Mouse (Mus musculus): ENCODE results near the gene Fxyd7.

The Fxyd7 gene

GRCm38 (mm10) chr7:31050921-31051320 lies 346 bp downstream of the Fxyd7 start:
- DNase-seq (ENCODE audit: low spot score), result no peak

DNA sequence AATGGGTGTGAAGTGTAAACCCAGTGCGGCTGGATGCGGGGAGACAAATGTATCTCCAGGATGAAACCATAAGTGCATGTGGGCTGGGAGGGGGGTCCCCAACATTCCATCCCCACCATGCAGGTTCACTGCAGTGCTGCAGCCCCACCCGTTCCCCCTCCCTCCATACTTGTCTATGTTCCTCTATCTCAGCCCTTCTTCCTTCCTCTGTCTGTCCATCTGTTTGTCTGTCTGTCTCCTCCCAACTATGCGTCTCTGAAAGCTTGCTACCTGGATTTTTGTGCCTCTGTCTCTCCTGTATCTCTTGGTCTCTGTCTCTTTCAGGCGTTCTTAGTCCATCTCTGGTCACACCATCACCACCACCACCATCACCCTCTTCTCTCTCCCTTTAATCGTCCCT lies 780 bp downstream of the Fxyd7 start:
- DNase-seq (ENCODE audit: low spot score), result no peak

DNA sequence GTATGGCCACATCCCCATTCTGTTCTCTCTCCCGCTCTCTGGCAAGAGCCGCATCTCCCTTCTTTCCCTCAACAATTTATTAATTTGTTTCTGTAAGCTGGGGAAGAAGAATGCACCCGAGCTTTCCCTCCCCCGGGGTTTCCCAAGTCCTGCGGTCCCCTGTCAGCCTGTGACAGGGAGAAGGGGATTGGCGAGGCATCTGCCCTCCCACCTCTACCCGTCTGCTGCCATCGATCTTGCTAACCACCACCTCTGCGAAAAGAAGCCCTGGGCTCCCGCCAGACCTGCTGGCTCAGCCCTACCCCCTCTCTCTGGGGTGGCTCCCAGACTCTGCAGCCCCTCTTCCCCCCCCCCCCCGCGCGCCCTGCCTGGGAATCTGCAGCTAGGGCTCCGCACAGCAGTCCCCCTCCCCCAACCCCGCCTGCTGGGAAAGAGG lies 1.4 kb downstream of the Fxyd7 start:
- DNase-seq (ENCODE audit: low spot score), result no peak

DNA sequence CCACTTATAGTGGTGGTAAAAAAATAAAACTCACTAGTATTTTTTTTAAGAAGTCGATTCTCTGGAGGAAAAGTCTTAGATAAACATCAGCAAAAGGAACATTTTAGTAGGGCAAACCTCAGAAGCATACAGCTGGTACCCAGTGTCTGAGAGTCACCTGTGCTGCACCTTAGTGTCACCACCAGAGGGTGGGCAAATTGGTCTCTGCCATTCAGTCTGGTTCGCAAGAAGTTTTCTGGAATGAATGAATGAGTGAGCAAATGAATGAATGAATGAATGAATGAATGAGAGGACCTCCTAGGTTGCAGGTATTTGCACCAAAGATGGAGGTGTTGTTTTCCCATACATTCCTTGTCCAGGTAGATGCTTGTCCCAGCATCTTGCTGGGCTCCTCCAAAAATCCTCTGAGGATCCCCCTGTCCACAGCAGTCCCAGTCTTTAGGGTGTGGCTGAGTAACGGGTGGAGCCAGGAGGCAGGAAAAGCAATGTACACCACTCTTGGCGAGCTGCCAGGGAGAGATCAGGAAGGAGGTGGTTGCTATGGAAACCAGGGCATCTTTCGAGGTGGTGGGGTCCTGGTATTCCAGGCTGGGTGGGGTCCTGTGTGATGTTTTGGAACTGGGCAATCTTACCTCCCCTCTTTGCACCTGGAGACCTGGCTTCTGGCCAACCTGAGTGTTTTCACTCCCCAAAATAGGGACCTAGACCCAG lies 2.0 kb downstream of the Fxyd7 start:
- DNase-seq (ENCODE audit: low spot score), result no peak

GRCm38 (mm10) chr7:31042431-31042910 lies 8.8 kb downstream of the Fxyd7 start, which contains the start of gene Fxyd5:
Gene Fxyd5 (minus strand): TSS chr7:31042481.
- no peak for DNase-seq (ENCODE audit: low spot score)

- DNase-seq (ENCODE audit: low spot score), result no peak
Measured at GRCm38 (mm10) chr7:31041662-31042315, 9.5 kb downstream of the Fxyd7 start.

GRCm38 (mm10) chr7:31041023-31041407 lies 10.3 kb downstream of the Fxyd7 start:
- no peak for DNase-seq (ENCODE audit: low spot score)

DNA sequence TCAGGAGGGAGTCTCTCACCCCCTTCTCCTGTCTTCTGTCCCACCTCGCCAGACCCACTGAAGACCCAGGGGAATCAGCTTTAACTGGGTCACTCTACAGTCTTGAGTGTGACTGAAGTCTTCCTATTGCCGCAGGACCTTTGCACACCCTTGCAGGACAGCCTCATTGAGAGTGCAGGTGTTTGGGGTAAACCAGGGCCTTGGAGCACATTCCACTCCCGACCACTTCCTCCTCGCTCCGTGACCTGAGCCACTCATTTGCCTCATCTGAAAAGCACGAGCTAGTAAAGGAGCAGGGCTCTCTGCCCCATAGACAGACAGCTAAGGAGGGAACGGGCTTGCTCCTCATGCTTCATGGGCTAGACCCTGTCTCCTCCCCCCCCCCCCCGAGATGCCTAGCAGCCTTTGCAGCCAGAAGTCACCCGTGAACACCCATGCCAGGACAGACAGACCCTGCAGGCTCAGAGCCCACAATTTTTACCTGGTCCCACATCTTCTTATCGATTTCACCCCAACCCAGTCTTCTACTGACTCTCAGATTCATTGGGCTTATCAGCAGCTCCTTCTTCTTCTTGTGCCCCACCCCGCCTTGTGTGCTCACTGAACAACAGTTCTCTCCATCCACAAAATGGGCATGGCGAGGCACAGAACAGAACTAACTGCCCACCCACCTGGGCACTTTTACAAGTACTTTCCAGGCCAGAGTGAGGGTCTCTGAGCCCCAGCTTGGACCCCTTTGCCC lies 10.8 kb downstream of the Fxyd7 start:
- DNase-seq (ENCODE audit: low spot score), result no peak

DNA sequence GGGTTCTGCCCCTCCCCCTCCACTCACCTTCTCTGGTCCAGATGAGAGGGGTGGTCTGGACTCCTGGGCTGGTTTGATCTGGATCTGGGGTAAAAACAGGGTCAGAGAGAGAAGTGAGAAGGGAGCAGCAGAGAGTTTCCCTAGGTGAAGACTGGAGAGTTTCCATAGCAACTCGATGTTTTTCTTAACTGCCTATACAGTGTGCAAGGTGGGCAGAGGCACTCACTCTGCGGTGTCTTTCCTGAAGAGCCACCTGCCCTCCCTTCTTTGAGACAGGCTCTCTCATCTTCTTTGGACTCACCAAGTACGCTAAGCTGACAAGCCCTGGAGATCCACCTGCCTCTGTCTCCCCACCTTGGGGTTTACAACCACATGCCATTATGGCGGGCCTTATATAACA lies 12.3 kb downstream of the Fxyd7 start:
- no peak for DNase-seq (ENCODE audit: low spot score)

DNA sequence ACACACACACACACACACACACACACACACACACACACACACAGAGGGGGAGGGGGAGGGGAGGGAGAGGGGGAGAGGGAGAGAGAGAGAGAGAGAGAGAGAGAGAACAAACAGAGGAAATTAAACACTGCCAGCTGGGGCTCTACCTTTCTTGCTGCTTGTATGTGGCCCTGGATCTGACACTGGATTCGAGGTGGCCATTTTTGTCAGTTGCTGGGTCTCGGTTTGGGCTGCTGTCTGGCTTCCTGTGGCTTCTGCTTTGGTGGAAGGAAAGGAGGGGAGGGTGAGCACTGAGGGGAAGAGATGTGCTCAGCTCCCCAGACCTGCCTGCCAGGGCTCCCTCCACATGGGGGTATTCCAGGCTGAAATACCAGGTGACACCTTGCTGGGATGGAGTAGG lies 13.6 kb downstream of the Fxyd7 start:
- DNase-seq (ENCODE audit: low spot score), result no peak

DNA sequence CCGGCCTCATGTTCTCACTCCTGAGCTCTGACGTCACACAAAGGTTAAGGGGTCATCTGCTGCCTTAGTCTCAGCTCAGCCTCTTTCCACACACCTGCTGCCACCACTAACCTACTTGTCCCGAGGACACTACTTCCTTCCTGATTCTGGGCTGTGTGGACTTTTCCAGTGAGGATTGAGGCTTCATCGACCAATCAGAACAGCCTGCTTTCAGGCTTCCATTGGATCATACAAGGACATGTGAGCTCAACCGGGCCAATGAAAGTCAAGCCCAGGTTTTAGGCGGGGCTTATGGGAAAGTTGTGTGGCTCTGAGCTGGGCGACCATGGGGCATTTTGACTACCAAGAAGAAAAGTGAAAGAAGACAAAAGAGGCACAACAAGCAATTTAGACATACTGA lies 14.3 kb downstream of the Fxyd7 start:
- no peak for DNase-seq (ENCODE audit: low spot score)

- no peak for DNase-seq (ENCODE audit: low spot score)
Measured at GRCm38 (mm10) chr7:31035291-31035690, 16.0 kb downstream of the Fxyd7 start.

DNA sequence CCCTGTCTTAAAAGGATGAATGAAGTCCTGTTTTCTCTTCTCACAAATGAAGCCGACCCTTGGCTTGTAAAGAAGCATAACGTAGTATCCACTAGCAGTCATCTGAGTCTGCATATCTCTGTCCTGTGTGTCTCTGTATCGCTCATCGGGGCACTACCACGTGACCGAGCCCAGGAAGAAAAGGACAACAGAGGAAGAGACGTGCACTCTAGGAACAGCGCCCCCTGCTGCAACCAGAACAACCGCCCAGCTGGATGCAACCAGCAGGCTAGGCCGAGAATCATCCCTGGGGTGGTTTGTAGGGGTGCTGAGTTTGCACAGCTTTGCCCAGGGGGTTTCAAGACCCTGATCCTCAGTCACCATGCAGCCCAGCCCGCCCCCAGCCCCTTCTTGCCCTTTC lies 16.5 kb downstream of the Fxyd7 start:
- DNase-seq (ENCODE audit: low spot score), result no peak

DNA sequence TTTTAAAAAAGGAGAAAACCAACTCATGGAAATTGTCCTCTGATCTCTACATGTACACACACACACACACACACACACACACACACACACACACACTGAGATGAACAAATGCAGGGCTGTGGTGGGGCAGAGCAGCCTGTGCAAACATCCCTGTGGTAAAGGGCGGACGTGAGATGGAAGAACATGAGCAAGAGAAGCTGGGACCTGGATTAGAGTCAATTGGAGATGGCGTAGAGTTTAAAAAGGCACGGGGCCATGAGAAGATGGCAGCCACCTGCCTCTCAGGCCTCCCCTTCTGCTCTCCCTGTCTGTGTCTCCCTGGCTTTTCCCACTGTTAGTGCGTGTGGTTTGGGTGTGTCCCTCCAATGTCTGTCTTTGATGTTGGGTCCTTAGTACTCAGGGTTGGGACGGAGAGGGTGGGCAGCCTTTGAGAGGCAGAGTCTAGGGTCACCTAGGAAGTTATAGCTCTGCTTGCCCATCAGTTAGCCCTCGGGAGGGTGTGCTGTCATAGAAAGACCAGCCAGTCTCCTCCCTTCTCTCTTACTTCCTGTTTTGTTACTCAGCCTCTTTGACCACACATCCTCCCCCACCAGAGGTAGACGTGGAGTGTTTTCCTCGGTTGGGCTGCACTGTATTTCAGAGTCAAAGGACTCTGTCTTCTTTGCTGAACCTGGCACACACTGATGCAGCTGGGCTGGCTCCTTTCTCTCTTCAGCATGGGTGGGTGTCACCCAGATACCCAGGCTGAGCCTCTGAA lies 17.7 kb downstream of the Fxyd7 start:
- DNase-seq (ENCODE audit: low spot score), result no peak

GRCm38 (mm10) chr7:31031731-31032130 lies 19.5 kb downstream of the Fxyd7 start:
- DNase-seq (ENCODE audit: low spot score), result no peak

DNA sequence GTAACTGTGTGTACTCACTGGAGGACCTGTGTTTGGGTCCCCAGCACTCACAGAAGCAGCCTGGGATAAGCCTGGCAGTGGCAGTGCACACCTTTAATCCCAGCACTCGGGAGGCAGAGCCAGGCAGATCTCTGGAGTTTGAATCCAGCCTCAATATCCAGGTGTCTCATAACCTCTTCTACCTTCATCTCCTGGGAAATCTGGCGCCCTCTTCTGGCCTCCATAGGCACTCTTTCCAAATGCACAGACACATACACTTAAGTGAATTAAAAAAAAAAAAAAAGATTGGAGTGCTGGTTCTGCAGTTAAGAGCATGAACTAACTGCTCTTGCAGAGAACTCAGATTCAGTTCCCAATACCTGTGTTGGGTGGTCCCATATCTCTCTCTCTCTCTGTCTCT lies 20.6 kb downstream of the Fxyd7 start:
- no peak for DNase-seq (ENCODE audit: low spot score)

- no peak for DNase-seq (ENCODE audit: low spot score)
Measured at GRCm38 (mm10) chr7:31028609-31029008, 22.7 kb downstream of the Fxyd7 start.

DNA sequence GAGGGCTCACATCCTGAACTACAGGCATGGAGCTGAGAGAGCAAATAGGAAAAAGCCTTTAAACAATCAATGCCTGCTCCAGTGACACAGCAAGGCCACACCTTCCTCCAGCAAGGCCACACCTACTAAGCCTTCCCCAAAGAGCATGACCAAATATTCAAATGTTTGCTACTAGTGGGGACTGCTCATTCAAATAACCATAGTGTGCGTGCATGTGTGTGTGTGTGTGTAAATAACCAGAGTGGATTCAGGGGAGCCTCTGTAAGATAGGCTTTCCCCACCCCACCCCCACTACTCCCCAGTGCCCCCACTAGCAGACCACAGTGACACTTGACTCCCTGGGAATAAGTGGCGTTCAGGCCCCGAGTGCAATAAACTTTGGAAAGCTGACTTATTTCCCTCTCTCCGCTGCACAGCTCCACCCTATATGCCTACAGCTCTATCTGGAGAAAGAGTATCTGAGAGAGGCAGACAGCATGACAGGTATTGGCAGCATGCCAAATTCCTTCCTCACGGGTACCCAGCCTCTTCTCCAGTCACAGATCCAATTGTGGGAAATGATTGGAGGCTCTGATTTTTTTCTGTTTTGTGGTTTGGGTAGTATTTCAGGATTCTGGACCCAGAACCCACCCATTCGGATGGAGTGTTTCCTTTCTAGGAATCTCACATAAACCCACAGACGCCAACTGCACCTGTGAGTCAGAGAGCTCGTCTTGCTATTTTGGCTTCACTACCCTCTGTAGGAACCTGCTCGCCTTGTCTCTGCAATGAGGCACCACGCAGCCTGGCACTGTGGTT lies 34.0 kb downstream of the Fxyd7 start:
- DNase-seq (ENCODE audit: low spot score), result no peak

DNA sequence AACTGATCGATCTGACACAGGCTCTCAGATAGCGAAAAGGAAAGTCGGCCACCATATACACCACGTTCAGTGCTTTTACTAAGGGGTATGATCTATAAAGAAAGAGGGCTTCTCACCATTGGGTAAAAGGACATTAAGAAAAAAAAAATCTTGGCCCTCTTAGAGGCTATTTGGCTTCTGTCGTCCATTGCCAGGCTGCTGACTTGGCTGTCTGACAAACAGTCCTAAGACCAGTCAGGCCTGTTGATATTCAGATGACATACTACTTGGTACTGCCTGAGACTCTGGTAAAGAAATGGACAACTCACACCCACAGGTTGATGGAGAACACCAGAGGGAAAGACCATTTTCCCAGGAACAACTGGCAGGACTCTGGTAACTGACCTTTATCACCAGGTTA lies 38.3 kb downstream of the Fxyd7 start:
- DNase-seq (ENCODE audit: low spot score), result no peak

DNA sequence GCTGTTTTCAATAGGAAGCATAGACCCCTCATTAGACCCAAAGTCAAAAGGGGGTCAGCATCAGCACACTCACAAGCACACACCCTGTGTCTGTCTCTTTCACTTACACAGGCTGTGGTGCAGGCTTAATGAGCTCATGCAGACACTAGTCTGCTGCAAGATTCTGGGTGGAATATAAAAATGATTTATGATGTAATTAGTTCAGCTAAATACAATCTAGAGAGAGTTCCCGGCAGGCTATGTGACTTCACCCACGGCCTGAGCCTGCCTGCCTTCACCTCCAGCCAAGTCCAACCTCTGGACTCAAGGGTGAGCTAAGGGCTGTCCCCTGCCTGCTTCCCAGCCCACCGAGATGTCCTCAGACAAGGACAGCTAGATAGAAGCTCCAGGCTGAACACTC lies 42.4 kb downstream of the Fxyd7 start:
- DNase-seq (ENCODE audit: low spot score), result no peak

DNA sequence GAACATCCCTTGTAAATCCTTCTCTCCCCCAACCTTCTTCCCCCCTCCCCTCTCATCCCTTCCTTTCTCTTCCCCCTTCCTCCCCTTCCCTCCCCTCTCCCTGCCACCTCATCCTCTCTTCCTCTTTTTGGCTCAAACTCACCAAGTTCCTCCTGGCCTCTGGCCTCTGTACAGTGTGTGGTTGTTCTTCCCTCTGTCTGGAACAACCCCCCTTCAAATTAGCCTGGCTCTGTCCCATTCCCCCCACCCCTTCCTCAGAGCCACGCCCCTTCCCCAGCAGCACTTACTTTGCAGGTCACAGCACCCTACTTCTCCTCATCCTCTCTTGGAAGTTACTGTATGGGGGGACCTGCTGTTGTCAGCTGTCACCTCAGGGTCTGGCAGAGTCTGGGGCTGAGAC lies 43.1 kb downstream of the Fxyd7 start:
- no peak for DNase-seq (ENCODE audit: low spot score)
